Mouse (Mus musculus): Measurements from ENCODE around the gene Phxr2.
"Not testable (repeated sequence)": the region's sequence is repeated elsewhere in the genome, so short reads cannot be mapped to it uniquely, and the experiment has no call there.

Gene Phxr2

DNA sequence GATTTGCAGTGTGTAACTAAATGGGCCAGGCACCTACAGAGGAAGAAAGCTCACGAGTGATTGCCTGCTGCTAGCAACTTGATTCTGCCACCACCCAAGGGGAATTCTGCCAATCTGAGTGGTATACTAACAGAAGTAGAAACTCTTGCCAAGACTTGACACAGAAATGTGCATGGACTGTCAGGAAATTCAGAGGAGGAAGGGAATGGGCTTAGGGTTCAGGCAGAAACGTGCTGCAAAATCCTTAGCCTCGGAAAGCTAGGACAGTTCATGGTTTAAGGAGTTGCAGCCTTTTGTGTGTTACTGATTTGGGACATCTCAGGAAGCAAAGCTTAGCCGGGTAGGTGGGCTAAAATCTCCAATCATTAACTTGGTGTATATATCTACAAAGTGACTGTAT is at the start of gene Phxr2:
Gene Phxr2 (minus strand): TSS at position 101 of the 400 bp plus-strand sequence.
- no peak for DNase-seq

DNA sequence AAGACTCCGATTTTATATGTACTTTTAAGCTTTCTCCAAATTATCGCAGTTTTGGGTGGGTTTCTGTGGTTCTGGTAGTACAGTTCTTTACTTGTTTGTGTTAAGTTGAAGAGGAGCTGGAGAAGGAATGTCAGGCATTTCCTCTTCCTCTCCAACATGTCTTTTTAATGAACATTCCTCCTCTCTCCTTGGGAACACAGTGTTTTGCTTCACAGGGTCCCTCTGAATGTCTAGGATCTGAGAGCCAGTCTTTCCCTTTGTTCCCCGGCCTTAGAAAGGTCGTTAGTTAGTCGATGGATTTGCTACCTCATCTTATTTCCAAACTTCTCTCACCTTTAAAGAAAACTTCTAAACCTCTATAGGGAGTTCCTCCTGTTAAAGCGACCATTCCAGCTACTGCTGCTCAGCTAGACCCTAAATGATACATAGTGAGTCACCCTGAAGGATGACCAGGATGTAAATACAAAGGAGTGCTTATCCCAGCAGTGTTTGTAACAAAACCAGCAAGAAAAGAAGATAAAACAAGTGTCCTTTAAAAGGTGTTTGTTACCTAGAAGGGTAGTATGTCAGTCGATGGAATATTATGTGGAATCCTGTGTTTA is 46.9 kb upstream of the Phxr2 start:
- DNase-seq: no peak

DNA sequence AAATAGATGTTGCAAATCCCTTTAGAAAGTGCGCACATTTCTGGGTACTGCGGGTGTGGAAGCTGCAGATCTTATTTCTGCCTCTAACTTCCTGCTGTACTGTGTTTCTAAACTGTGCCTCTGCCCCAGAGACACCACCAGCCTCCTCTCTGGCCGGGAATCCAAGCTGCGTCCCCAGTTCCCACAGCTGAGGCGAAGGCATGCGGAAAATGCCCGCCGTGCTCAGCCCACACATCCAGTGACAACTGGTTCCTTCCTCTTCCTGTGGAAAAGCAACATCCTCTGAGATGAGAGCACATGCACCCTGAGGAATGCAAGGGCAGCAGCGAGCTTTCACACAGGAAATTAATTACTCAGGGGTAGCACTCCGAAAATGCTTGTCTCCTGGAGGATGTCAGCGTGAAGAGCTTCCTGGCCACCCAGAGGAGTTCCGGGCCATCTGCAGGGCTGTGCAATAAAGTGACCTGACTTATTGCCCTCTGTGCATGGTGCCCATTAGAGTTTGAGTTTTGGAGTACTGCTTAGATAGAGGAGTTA is 45.9 kb upstream of the Phxr2 start:
- DNase-seq: peak; percentile 51 to 52

DNA sequence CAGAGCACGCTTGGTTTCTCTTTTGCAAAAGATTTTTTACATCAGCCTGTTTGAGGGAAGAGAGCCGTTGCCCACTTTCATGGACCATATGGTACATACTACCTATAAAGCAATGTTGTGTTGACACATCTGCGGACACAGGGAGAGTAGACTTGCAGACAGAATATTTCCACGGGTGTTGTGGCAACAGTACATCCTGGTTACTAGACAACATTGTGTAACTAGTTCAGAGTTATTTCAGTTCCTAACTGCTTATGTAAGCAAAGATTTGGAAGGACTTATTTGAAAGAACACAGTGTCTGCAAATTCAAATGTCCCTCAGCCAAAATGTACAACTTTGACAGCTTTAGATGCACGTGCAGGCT is 43.6 kb upstream of the Phxr2 start:
- no peak for DNase-seq

DNA sequence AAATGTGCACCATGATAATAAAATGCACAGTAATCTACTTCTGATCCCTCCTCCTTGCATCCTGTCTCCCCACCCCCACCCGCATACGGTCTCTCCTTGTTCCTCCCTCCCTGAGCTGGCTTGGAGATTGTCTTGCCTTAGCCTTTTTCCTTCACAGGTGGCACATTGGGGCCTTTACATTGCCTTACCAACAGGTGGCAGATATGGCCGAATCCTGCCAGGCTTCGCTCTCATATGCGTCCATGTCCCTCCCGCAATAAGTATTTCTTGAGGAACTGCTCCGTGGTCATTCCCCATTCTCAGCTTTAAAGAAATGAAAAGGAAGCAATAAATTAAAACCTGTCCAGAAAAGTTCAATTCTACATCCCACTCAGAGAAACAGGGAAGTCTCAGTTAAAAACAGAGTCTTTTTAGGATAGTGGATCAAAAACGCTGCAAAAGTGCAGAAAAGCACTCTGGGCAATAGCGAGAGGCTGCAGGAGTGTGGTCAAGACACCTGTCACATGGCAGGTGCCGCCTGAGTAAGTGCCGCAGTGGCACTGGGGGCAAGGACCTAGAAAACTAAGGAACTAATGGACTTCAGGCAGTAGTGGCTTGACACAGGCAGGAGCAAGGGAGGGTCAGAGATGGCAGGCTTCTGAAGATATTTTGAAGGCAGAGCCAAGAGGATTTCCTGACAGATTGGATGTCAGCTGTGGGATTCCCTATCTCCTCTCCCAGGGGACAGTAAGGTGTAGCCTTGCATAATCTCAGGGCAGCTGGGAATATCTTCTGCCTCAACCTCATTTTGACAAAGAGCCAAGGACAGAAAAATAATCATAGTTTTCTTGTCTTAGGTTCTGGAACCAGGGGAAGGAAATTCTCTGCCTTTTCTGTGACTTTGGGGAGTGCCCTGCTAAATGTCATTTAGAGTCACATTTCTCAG is 43.0 kb upstream of the Phxr2 start:
- DNase-seq: peak; percentile 38 to 56

DNA sequence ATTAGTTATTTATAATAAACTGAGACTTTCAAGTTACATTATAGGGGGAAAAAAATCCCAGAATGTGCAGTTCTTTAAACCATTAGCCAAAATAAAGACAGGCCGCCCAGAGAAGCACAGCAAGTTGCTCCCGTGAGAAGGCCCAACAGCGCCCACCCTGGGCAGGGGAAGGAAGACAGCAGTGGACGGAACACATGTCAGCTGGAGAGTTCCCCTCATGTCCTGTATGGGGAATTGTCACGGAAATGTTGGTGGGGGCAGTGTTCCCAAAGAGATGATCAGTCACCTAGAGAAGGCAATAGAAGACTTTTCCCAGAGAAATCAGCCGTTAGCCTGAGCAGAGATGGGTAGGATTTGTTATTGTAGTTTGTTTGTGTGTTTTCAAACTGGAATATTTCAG is 42.3 kb upstream of the Phxr2 start:
- peak in 1 of 2 experiments; percentile 34 for DNase-seq

DNA sequence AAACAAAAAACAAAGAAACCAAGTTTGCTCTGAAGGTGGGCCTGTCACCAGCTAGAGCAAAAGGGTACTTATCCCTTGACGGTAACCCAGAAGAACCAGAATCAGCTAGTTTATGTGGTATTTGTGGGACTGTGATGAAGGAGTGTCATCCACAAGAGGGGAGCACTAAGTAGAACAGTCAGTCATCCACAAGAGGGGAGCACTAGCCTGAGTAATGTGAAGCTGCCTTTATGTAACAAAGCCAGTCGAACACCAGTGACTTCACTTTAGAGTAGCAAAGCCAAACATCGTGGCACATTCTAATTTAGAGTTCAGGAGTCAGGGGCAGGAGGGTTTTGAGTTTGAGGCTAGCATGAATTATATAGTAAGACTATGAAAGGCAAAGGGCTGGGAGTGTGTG is 40.3 kb upstream of the Phxr2 start:
- DNase-seq: no peak

DNA sequence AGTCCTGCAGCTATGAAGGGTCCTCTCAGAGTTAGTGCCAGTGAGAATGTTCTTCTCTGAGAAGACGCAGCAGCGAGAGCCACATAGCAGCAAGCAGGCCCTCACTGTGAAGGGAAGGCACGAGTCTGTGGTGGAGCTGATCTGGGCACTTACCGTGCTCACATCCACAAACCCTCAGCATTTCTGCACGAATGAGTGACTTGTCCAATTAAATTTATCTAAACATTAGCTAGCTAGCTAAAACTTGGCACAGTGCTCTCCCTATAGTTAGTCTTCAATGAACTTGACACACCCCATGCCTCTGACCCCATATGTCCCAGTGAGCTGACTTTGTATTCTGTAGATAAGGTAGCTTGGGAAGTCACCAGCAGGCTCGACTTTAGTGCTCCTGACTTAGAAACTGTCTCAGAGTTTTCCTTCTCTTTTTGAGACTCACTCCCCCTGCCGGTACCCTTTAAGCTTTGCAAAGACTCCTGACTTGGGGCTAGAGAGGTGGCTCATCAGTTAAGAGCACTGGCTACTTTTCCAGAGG is 39.7 kb upstream of the Phxr2 start:
- no peak for DNase-seq

DNA sequence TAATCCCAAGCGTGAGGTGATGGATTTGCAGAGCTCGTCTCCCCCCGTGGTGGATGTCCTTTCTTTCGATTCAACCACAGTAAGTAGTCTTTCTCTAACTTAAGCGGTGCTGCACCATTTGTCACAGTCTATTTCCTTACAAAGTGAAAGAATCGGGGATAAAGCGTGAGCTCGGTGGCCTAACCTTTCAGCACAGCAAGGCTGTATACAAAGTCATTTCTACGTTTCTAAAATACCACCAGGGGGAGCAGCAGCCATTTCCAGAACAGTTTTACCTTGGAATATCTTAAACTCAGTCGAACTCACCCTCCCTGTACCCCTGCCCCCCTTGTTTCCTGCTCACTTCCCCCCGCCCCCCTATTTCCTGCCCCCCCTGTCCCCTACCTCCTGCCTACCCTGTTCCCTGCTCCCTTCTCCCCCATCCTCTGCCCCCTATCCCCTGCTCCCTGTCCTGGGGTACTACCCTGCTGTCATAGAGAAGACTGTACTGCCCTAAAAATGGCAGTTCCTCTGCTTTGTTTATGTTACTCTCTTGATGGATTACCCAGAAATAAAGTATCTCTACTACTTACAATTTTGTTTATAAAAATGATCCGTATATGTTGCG is 38.8 kb upstream of the Phxr2 start:
- DNase-seq: no peak

DNA sequence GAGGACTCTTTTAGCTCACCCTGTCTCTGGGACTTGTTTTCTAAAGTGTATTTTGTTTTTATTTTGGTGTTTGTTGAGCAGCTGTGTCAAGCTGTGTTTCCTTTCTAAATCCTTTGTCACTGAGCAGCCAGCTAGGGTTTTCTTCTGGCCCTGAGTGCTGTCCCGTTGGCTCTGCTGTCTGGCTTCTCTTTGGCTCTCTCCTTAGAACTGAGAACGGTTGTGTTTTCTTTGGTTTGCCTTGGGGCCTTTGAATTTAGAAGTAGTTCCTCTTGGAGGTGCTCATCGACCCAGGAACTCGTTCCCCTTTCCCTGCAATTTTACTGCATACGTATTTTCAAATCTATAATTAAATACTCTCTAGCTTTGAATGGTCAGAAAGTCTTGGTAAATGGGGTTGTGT is 36.9 kb upstream of the Phxr2 start:
- no peak for DNase-seq

DNA sequence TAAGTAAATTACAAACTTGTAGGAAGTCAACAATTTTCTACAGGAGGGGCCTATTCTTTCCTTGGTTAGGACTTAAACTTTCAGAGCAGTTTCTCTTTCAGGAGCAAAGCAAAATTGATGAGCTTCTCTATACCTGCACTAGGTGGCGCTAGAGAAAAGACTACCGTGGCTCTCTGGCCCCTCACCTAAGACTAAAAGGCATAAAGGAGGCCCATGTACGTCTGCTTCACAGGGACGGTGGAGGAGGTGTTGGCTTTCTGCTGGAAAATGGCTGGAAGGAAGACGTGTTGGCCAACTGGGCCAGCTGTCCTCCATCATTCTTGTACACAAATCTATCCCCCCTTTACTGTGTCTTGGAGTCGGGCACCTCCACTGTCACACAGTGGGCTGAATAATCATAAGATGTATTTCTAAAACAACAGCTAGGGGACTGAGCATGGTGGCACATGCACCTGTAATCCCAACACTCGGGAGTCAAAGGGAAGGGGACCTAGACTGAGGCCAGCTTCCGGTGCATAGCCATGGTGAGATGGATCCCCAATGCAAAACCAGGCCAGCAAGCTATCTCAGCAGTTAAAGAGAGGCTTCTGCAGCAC is 36.0 kb upstream of the Phxr2 start:
- DNase-seq: peak; percentile 30 to 33

DNA sequence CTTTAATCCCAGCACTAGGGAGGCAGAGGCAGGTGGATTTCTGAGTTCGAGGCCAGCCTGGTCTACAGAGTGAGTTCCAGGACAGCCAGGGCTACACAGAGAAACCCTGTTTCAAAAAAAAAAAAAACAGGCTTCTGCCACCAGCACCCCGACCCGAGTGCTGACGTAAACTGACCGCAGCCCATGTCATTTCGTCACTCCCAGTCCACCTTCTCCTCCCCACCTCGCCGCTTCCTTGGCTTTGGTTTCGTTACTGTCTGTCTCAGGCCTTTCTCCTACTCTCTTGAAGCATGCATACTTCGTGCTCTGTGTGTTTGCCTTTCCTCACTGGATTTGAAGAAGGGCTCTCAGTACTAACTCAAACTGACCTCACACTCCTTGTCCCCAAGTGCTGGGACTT is 31.6 kb upstream of the Phxr2 start:
- DNase-seq: not testable (repeated sequence)

DNA sequence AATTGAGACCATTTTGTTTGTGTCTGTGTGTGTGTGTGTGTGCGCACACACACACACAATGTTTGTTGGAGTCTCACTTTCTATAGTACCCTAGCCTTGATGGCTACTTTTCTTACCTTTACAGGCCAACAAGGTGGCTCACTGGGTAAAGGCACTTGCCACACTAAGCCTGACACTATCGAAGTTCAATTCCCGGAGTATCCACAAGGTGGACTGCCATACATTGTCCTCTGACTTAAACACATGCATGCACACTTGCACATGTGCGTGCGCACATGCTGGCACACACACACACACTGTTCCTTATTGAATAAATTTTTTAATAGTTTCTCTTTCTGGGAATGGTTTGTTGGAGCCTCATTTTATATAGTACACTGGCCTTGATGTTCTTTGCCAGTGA is 30.7 kb upstream of the Phxr2 start:
- no peak for DNase-seq

DNA sequence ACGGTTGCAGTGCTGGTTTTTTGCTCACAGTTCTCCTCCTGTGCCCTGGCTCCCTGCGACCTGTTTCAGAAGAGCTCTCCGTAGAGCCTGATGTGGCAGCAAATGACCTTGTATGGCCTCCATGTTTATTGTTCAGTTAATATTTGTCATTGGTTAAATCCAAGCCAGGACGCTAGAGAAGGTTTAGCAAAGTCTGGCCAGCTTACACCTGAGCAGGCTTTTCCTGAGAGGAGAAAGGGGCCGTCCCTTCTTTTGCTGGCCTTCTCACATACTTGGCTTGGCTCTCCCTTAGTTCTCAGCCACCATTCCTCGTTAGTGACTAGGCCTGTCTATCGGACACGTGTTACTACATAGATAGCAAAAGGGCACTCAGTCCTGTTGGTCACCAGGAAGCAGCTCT is 28.5 kb upstream of the Phxr2 start:
- DNase-seq: no peak

DNA sequence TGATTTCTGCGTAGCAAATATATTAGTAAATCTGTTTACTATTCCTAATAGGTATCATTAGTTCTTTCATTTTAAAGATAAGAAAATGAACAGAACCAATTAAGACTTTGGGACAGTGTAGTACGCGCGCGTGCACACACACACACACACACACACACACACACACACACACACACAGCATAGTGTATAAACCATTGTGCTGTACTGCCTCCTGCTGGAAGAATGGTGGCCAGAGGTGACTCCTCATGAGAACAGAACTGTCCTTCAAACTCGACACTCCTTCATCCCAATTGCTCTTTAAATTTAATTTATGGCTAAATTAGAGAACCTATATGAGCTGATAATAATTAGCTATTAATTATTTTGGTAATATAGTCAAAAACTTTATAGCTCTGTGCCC is 25.9 kb upstream of the Phxr2 start:
- DNase-seq: peak; percentile 59 to 64

DNA sequence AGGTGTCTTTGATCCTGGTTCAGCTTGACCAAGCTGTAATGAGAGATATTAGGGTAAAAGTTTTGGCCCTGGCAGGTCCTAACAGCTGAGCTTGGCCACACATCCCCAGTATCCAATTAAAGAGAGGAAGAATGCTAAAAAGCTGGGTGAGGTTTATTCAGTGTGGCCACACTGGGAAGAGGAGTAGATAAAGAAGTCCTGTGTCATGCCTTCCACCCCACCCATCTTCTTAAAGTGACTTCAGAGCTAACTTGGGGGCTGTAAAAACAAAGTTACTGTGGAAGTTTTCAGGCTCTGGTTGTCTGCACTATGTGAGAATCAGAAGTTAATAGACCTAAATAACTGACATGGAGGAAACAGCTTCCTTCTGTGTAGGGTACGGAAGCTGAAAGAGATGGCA is 25.5 kb upstream of the Phxr2 start:
- DNase-seq: no peak

DNA sequence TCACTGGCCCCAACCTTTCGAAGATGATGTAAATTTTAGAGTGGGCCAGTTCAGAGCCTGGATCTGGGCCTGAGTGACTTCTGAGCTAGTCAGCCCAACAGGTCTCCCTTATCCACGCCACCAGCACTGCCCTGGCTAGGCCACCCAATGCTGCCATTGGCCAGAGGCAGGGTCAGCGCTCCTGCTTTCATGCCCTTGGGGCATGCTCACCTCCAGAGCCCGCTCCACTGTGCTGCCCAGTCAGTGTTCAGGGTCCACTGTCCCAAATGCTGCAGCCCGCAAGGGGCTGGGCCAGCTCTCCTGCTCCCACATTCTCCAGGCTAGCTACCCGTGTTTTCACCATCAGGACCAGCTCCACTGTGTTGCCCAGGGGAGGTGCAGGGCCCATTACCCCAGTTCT is 23.9 kb upstream of the Phxr2 start:
- no peak for DNase-seq

DNA sequence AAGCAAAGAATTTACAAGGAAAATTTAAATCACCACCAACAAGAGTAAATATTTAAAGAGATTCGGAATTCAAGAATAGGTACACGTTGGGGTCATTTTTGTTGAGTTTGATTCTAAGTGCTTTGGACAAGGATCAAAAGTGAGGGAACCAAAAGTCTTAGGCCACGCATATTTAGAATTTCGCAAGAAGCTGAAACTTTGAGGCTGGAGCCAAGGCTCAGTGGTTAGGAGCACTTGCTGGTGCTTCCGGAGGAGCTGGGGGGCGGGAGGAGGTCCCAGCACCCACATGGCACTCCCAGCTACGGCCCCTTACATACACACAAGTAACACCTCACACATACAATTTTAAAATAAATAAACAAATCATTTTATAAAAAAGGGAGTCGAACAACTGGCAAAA is 20.5 kb upstream of the Phxr2 start:
- DNase-seq: no peak

DNA sequence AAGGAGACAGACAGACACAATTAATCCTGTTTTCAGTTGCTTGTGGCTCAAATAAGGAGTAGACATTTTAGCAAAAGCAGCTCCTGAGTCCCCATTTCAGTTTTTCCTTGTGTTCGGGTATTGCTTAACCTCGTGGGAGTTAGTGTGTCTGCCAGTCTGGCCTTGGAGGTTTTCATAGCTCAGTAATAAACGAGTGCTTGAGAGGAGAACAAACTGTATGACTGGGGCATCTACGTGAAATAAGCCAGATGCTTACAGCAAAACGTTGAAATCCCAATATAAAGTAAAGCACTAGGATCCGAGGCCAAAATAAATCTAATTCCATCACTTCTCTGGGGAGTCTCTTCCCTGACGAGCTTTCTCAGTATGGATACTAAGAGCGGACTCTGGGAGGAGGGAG is 19.5 kb upstream of the Phxr2 start:
- no peak for DNase-seq

DNA sequence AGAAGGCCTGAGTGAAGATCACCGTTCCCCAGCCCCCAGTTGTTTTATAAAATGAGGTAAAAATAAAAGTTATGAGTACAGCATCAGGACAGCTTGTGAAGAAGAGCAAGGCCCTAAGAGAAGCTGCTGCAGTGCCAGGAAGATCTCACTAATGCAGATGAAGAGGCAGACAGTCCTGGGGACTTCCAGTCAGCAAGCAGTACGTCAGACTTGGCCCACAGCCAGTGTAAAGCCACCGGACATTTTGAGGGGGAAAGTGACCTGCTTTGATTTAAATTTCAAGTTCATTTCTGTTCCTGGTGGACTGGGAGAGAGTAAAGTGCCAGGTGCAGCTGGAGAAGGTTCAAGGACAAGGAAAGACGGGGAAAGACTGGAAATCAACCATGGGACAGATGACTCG is 10.2 kb upstream of the Phxr2 start:
- DNase-seq: no peak

DNA sequence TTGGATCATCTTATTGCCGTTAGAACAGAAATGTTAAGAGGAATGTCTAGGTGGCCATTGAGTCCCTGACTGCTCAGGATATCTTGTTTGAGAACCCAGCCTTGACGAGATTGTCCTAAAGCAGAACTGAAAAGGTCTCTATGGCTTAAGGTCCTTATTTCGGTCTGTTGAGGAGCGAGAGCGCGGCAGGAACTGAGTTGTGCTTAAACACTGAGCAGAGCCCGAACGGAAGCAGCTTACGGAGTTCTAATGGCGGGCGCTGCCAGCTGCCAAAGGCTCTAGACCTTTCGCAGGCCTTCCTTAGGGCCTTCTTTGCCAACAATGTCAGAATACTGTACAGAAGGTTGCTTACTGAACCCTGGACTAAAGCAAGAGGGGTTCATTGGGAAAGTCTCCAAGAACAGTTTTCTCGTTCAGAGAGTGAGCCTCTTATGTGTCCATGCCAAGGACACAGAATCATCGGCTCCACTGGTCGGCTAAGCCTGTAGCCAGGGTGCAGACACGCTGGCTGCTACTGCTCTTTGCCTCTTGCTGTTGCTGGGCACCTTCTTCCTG is 7.3 kb upstream of the Phxr2 start:
- peak in 1 of 2 experiments; percentile 20 for DNase-seq

DNA sequence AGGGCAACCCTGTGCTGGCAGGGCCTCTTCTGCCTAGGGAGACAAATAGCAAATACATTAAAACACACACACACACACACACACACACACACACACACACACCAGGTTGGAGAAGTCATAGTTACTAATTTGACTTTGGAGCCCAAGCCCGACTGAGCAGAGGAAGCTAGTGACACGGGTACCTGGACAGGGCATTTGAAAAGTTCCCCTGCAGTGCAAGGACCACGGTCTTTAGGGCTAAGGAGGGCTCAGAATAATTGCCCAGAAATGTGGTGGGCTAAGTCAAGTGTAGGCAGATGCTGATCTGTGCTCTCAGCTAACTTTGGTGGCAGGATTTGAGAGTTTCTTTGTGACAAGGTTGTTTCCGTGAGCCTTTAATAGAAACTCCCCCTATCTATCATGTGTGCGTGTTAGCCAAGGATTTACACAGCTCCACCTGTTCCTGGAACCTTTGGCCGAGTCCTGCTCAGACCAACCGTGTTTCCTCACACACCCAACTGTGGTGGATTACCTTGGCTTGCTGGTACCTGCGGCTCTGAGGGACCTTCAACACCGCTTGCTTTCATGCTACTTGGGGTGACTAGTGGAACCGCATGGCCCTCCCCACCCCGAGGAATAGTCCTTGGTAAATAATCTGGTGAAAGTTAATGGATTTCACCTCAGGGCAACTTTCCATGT is 6.6 kb upstream of the Phxr2 start:
- DNase-seq: peak in 1 of 2 experiments; percentile 20

Measured in thymus, postnatal 36 days (tissue).